Mouse (Mus musculus) kidney, embryonic 14.5 days (tissue): ENCODE results near the gene Pfdn6. TPM values are rescaled to one million over a fixed set of nuclear protein-coding genes. Genes with fewer than 3 reads are reported as not detected.
"Not testable (repeated sequence)": the region's sequence is repeated elsewhere in the genome, so short reads cannot be mapped to it uniquely, and the experiment has no call there.

Source experiments
- ATAC-seq: fragments of 200-750 bp; cut with Nextera tagmentation; 2 replicates; pipeline ENCODE4 v1.8.0; 2017; ENCODE audit warnings: moderate number of reproducible peaks, mild to moderate bottlenecking, moderate TSS enrichment, moderate library complexity; ENCODE audit not compliant: low FRiP score, low TSS enrichment
- H3K27ac ChIP-seq: fragments of 300-500 bp; sonication (generic); 2 replicates; pipeline ENCODE4 v1.5.1; 2014; ENCODE audit warnings: low read depth, mild to moderate bottlenecking, low read length, moderate library complexity, mixed read lengths
- H3K27me3 ChIP-seq: fragments of 300-500 bp; sonication (generic); 2 replicates; pipeline ENCODE4 v1.6.1; 2014; ENCODE audit warnings: mild to moderate bottlenecking, low read length; ENCODE audit not compliant: control insufficient read depth, insufficient read depth
- H3K36me3 ChIP-seq: fragments of 300-500 bp; sonication (generic); 2 replicates; pipeline ENCODE4 v1.6.1; 2014; ENCODE audit warnings: low read length, mixed read lengths; ENCODE audit not compliant: control insufficient read depth, insufficient read depth
- H3K4me1 ChIP-seq: fragments of 300-500 bp; sonication (generic); 2 replicates; pipeline ENCODE4 v1.6.1; 2014; ENCODE audit warnings: low read length, mixed read lengths; ENCODE audit not compliant: control insufficient read depth, insufficient read depth
- H3K4me2 ChIP-seq: fragments of 300-500 bp; sonication (generic); replicated peaks from 2 replicates; pipeline ENCODE4 v1.6.1; 2014; ENCODE audit warnings: low read depth, mild to moderate bottlenecking, low read length
- H3K4me3 ChIP-seq: fragments of 300-500 bp; sonication (generic); 2 replicates; pipeline ENCODE4 v1.5.1; 2014; ENCODE audit warnings: mild to moderate bottlenecking, low read length
- H3K9ac ChIP-seq: fragments of 300-500 bp; sonication (generic); 2 replicates; pipeline ENCODE4 v1.6.1; 2014; ENCODE audit warnings: low read depth, mild to moderate bottlenecking, low read length, moderate library complexity
- H3K9me3 ChIP-seq: fragments of 300-500 bp; sonication (generic); 2 replicates; pipeline ENCODE4 v1.6.1; 2016; ENCODE audit warnings: low read length; ENCODE audit not compliant: control insufficient read depth
- WGBS: fragments of 180-500 bp; shearing (Covaris S2); extraction: QIAGEN DNeasy Blood & Tissue Kit; methylation state at CpG from one replicate; pipeline ENCODE4 v1.1.7; 2014; 5-methylcytosine and 5-hydroxymethylcytosine counted together
- polyA plus RNA-seq: library from polyadenylated mRNA; unstranded; fragments of >200 nt; fragmentation: Nextera tagmentation; extraction: Ambion mirVana; gene quantifications from 2 replicates; pipeline ENCODE4 v1.2.1, GENCODE M21; 2014

Gene Pfdn6
- 169 and 211 TPM in 2 replicates for polyA plus RNA-seq

DNA sequence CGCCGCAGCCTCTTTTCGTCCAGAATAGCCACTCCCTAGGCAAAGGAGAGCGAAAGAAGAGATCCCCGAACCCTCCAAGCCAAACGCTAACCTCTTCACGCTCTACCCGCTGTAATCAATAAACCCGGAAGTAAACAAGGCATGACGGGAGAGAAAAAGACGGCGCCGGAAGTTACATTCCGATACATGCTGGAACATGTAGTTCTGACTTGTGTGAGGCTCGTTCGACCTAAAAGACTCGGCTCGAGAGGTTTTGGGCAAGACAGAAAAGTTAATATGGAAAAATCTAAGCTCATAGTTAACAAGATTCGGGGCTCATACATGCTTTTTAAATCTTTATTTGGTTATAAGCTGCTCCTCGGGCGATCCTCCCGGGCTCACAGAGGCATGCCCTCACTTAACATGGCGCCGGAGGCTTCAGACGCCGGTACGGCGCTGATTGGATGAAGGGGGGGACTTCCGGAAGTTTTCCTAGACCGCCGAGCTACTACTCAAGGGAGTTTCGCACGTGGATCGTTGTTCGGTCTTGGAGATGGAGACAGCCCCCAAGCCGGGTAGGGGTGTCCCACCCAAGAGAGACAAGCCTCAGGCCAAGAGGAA, at the start of gene Pfdn6, which contains the start of gene Wdr46:
Pfdn6 (minus strand) TSS at position 138 of the 600 bp plus-strand sequence.
Wdr46 (plus strand) TSS at position 455 of the 600 bp plus-strand sequence.
- H3K27ac ChIP-seq, result no peak within 1 kb of the TSS
- no peaks in the 10 kb centered on the region for H3K27me3 ChIP-seq
- H3K4me2 ChIP-seq, result peak within 1 kb of the TSS; percentile 91
- H3K9me3 ChIP-seq, result no peaks in the 10 kb centered on the region
- peaks cover 45% of the 10 kb centered on the region for H3K36me3 ChIP-seq
- peak within 1 kb of the TSS; percentile 84 for H3K9ac ChIP-seq
- peaks cover 15% of the 10 kb centered on the region for H3K4me1 ChIP-seq
- under 1% methylated on average over 36 of the region's 36 CpGs for WGBS
- peak within 1 kb of the TSS; percentile 79 for H3K4me3 ChIP-seq
- peak; percentile 85 for ATAC-seq

DNA sequence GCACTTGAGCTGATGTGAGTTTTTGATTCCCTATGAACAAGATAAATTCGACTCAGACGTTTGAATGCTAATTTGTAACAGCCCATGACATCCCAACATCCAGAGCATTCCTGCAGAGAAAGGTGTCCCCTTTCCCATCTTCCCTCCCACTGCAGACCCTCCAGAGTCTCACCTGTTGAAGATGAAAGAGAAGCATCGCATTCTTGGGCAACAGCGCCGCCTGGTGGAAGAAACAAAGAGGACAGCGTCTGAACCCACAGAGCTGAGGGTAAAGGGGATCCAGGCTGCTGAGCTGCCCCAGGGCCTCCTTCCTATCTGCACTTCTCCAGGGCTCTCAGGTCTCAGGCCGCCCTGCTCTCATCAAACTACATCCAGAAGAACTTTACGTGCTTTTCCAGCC, 42.0 kb upstream of the Pfdn6 start:
- 15% methylated on average over 8 of the region's 8 CpGs for WGBS
- H3K4me1 ChIP-seq, H3K36me3 ChIP-seq, ATAC-seq, H3K9ac ChIP-seq, H3K27ac ChIP-seq, H3K9me3 ChIP-seq, H3K4me3 ChIP-seq: not testable (repeated sequence)
- Histone ChIP-seq H3K27me3 (peaks cover 32% of the 10 kb centered on the region), H3K4me2 (peak overlapping the region; percentile 59)

DNA sequence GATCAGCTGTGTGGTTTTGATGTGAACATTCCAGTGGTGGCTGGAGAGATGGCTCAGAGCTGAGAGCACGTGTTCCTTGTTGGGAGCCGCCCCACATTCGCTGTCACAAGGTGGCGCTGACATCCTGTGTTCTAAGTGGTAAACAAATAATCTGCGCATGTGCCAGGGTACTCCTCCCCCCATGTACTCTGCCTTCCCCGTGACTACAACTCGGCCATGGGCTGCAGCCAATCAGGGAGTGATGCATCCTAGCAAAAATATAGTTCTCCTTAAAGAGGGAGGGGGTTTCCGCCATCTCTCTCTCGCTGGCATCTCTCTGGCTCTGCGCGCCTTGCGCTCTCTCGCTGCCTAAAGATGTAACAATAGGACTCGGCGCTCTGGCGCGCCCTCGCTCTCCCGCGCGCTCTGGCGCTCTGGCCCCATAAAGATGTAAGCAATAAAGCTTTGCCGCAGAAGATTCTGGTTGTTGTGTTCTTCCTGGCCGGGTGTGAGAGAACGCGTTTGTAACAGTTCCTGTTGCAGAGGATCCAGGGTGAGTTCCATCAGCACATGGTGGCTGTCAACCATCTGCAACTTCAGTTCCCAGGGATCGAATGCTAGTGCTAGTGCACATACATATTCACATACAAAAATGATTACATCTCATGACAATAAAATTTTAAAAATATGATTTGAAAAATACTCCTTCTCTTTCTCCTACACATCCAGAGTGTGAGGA, 41.2 kb upstream of the Pfdn6 start:
- Histone ChIP-seq H3K4me2 (peak overlapping the region; percentile 59), H3K27me3 (peaks cover 39% of the 10 kb centered on the region), H3K4me3 (peak overlapping the region; percentile 47), H3K9ac (peak overlapping the region; percentile 53; the same call in 1 of the 2 replicates), H3K27ac (peak overlapping the region; percentile 78; the same call in 1 of the 2 replicates)
- peak; percentile 91 for ATAC-seq
- under 1% methylated on average over 27 of the region's 27 CpGs for WGBS
- H3K4me1 ChIP-seq, H3K9me3 ChIP-seq, H3K36me3 ChIP-seq: not testable (repeated sequence)

DNA sequence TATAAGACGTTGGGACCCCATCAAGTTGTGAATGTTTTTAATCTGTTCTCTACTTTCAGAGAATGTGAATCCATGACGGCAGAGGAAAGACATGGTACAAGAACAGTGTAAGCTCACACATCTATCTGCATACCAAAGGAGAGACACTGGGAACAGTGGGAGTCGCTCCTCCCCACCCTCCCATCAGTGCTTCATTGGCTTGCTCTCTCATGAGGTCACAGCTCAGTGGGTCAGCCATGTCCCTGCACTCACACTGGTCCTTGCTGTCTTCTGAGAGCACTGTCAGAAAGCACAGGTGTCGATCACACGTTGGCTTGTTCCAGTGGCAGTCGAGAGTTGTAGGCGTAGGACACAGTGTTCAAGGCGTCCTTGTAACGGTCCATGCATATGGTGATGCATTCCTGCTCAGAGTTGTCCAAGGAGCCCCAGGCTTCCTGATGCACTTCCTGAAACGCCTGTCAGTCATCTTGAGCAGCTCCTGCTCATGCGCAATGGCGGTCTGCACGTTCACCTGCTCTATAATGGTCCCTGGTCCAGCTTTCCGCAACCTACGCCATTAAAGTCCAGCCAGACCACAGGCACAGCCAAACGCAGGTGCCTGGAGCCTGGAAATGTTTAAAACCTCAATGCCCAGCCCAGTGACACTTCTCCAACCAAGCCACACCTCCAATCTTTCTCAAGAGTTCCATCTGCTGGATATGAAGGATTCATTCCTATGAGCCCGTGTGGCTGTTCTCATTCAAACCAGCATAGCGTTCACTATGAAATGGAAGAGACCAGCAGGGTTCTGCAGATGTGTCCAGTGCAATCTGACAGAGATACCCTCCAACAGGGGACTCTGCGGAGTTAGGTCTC, 40.3 kb upstream of the Pfdn6 start:
- peak; percentile 15; the same call in 1 of the 2 replicates for ATAC-seq
- Histone ChIP-seq H3K9me3 (no peaks in the 10 kb centered on the region), H3K9ac (no peak overlapping the region), H3K27me3 (peaks cover 41% of the 10 kb centered on the region), H3K4me3 (no peak overlapping the region), H3K4me1 (peaks cover 7% of the 10 kb centered on the region; the same call in 1 of the 2 replicates), H3K36me3 (no peaks in the 10 kb centered on the region), H3K27ac (no peak overlapping the region), H3K4me2 (no peak overlapping the region)
- 70% methylated on average over 19 of the region's 19 CpGs for WGBS

DNA sequence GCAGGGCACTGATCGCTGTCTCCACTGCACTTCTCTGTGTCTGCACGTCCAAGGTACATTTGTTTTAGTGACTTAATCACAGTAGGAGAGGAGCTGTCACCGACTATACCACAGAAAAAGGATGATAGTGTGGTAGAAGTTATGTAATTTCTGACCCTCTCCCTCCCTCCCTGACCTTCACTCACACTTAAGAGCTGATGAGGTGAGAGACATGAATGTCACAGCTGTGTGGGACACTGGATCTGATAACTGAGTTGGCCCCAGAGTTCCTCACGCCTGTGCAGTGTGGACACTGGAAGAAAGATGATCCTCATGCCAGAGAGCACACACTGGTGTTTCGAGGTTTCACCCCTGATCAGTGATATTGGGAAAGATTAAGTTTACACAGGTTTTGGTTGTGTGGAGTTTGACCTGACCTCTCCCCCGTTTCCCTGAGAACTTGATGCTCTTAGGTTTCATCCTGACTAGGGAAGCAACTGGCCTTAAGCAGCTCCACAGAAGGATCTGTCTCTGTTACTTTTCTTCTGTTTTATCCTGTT, 39.4 kb upstream of the Pfdn6 start:
- Histone ChIP-seq H3K36me3 (no peaks in the 10 kb centered on the region), H3K27me3 (peaks cover 41% of the 10 kb centered on the region), H3K4me1 (peaks cover 7% of the 10 kb centered on the region; the same call in 1 of the 2 replicates), H3K27ac (no peak overlapping the region), H3K4me3 (no peak overlapping the region), H3K9me3 (no peaks in the 10 kb centered on the region), H3K4me2 (no peak overlapping the region), H3K9ac (no peak overlapping the region)
- 46% methylated on average over 6 of the region's 6 CpGs for WGBS
- no peak for ATAC-seq

DNA sequence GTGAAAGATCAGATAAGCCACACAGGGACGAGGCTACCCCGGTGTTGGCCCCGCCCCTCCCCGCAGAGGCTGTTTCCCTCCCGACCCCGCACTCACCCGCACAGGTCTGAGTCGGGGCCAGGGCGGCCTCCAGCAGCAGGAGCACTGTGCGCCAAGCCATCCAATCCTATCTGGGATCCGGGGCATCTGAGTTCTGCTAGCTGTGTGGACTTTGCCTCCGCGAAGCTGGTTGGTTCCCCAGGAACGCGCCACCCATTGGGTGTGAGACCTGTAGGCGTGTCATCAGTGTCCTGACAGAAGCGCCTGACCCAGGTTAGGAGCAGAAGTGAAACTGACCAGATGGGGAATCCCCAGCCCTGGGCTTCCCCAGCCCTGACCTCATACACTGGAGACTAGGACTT, 38.5 kb upstream of the Pfdn6 start:
- H3K36me3 ChIP-seq, result no peaks in the 10 kb centered on the region
- peak overlapping the region; percentile 55 for H3K4me2 ChIP-seq
- H3K27me3 ChIP-seq, result peaks cover 44% of the 10 kb centered on the region
- peak overlapping the region; percentile 39 for H3K4me3 ChIP-seq
- peak overlapping the region; percentile 50 for H3K9ac ChIP-seq
- WGBS, result under 1% methylated on average over 16 of the region's 17 CpGs
- ATAC-seq, result peak; percentile 47
- no peak overlapping the region for H3K27ac ChIP-seq
- H3K4me1 ChIP-seq, result peaks cover 7% of the 10 kb centered on the region; the same call in 1 of the 2 replicates
- H3K9me3 ChIP-seq, result no peaks in the 10 kb centered on the region

DNA sequence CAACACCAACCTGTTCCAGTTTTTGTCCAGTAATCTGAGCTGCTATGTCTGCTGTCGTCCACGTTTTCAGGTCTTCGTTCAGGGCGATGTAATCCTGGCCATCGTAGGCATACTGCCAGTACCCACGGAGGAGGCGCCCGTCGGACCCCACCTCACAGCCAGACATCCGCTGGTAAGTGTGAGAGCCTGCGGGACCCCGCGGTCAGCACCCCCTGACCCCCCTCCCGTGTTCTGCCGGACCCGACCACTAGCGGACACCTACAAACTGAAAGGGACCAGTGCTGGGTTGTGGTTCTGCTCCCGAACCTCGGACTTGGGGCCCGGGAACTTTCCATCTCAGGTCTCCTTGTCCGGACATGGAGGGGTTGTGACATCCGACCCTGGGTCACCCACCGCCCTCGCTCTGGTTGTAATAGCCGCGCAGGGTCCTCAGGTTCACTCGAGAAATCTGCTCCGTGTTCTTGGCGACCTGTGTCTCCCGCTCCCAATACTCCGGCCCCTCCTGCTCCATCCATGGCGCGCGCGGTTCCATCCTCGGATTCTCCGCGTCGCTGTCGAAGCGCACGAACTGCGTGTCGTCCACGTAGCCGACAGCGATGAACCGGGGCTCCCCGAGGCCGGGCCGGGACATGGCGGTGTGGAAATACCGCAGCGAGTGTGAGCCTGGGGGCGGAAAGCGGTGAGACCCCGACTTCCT, 37.9 kb upstream of the Pfdn6 start:
- Histone ChIP-seq H3K9ac (peak overlapping the region; percentile 50), H3K27me3 (peaks cover 44% of the 10 kb centered on the region), H3K4me1 (peaks cover 7% of the 10 kb centered on the region; the same call in 1 of the 2 replicates), H3K4me2 (peak overlapping the region; percentile 55), H3K27ac (no peak overlapping the region), H3K9me3 (no peaks in the 10 kb centered on the region), H3K36me3 (no peaks in the 10 kb centered on the region), H3K4me3 (peak overlapping the region; percentile 39)
- no peak for ATAC-seq
- 2% methylated on average over 57 of the region's 57 CpGs for WGBS

DNA sequence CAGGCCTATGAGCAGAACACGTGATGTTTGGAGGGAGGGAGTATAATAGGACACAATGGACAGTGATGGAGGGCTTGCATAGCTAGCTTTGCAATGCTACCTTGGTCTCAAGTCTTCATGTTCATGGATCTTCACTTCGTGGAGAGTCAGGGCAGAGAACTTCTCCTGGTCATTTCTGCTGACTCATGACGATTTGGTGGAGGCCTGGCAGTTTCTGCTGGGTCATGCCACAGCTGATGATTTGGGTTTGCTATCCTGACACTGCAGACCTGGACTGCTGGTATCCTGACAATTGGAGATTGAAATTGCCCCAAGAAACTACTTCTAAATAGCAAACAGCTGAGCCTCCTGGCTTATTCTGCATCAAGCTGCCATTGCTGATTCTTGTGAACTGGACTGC, 33.4 kb upstream of the Pfdn6 start:
- ATAC-seq, result no peak
- 60% methylated on average over 3 of the region's 3 CpGs for WGBS
- Histone ChIP-seq H3K27me3 (peaks cover 26% of the 10 kb centered on the region), H3K9ac (no peak overlapping the region), H3K9me3 (0 out of 2 replicates have a peak, but pooled peaks cover 2% of the 10 kb centered on the region), H3K4me3 (no peak overlapping the region), H3K4me1 (peaks cover 7% of the 10 kb centered on the region; the same call in 1 of the 2 replicates), H3K27ac (no peak overlapping the region), H3K4me2 (no peak overlapping the region), H3K36me3 (no peaks in the 10 kb centered on the region)
